Mouse (Mus musculus) limb, embryonic 14.5 days (tissue): ENCODE measurements at regions not wholly inside any gene's neighbourhood (a gene's known extent, or its start where the extent isn't known, plus 50 kb on each side); places are given as distances from the start of the nearest gene placed in this dataset.

Experiments used
- ATAC-seq: fragments of 200-750 bp; cut with Nextera tagmentation; 2 replicates; pipeline ENCODE4 v1.8.0; 2017; ENCODE audit warnings: low read depth, moderate number of reproducible peaks, moderate TSS enrichment; ENCODE audit not compliant: low FRiP score
- DNase-seq: peaks from one replicate; pipeline ENCODE4 v3.0.0-alpha.2; 2015; ENCODE audit warnings: low spot score
- H3K27ac ChIP-seq: fragments of 300-500 bp; sonication (generic); replicated peaks from 2 replicates; pipeline ENCODE4 v1.5.1; 2014; ENCODE audit warnings: low read depth, mild to moderate bottlenecking, low read length, moderate library complexity, mixed read lengths
- H3K27me3 ChIP-seq: fragments of 300-500 bp; sonication (generic); 2 replicates; pipeline ENCODE4 v1.6.1; 2014; ENCODE audit warnings: low read length, mixed read lengths; ENCODE audit not compliant: control insufficient read depth, insufficient read depth
- H3K36me3 ChIP-seq: fragments of 300-500 bp; sonication (generic); 2 replicates; pipeline ENCODE4 v1.6.1; 2014; ENCODE audit warnings: mild to moderate bottlenecking, low read length, moderate library complexity, mixed read lengths; ENCODE audit not compliant: control insufficient read depth, insufficient read depth
- H3K4me1 ChIP-seq: fragments of 300-500 bp; sonication (generic); 2 replicates; pipeline ENCODE4 v1.6.1; 2014; ENCODE audit warnings: antibody characterized with exemption, low read length, mixed read lengths; ENCODE audit not compliant: control insufficient read depth, insufficient read depth
- H3K4me2 ChIP-seq: fragments of 300-500 bp; sonication (generic); replicated peaks from 2 replicates; pipeline ENCODE4 v1.6.1; 2014; ENCODE audit warnings: low read depth, mild to moderate bottlenecking, low read length, moderate library complexity; ENCODE audit not compliant: severe bottlenecking
- H3K4me3 ChIP-seq: fragments of 300-500 bp; sonication (generic); replicated peaks from 2 replicates; pipeline ENCODE4 v1.5.1; 2014; ENCODE audit warnings: low read length
- H3K9ac ChIP-seq: fragments of 300-500 bp; sonication (generic); 2 replicates; pipeline ENCODE4 v1.6.1; 2014; ENCODE audit warnings: mild to moderate bottlenecking, low read depth, low read length, moderate library complexity; ENCODE audit not compliant: severe bottlenecking
- H3K9me3 ChIP-seq: fragments of 300-500 bp; sonication (generic); 2 replicates; pipeline ENCODE4 v1.6.1; 2016; ENCODE audit warnings: low read length; ENCODE audit not compliant: control insufficient read depth
- POLR2A ChIP-seq: fragments of 200-500 bp; IDR thresholded peaks from 2 replicates; pipeline ENCODE4 v1.8.0; 2012; ENCODE audit warnings: inconsistent platforms, mild to moderate bottlenecking, moderate library complexity, borderline replicate concordance; ENCODE audit not compliant: insufficient read depth, insufficient read length; ENCODE audit errors: extremely low read depth
- WGBS: fragments of 180-500 bp; shearing (Covaris S2); extraction: QIAGEN DNeasy Blood & Tissue Kit; methylation state at CpG from one replicate; pipeline ENCODE4 v1.1.7; 2014; 5-methylcytosine and 5-hydroxymethylcytosine counted together

- no peak overlapping the region for H3K4me2 ChIP-seq
- TF ChIP-seq POLR2A: no peak
- H3K4me1 ChIP-seq: no peaks in the 10 kb centered on the region
- 49% methylated on average over 4 of the region's 4 CpGs for WGBS
- H3K9ac ChIP-seq: no peak overlapping the region
- H3K36me3 ChIP-seq: no peaks in the 10 kb centered on the region
- H3K27ac ChIP-seq: no peak overlapping the region
- DNase-seq: no peak
- H3K9me3 ChIP-seq: no peaks in the 10 kb centered on the region; the same call in 1 of the 2 replicates
- no peak overlapping the region for H3K4me3 ChIP-seq
- no peak for ATAC-seq
- no peaks in the 10 kb centered on the region for H3K27me3 ChIP-seq
Measured at GRCm38 (mm10) chr9:115656994-115657713, 252.1 kb upstream of the Gadl1 start.

- Histone ChIP-seq H3K27me3 (no peaks in the 10 kb centered on the region), H3K4me3 (no peak overlapping the region), H3K4me1 (no peaks in the 10 kb centered on the region), H3K4me2 (no peak overlapping the region), H3K36me3 (no peaks in the 10 kb centered on the region), H3K9me3 (no peaks in the 10 kb centered on the region), H3K9ac (no peak overlapping the region), H3K27ac (no peak overlapping the region)
- ATAC-seq (no peak), DNase-seq (no peak)
- 90% methylated on average over 5 of the region's 5 CpGs for WGBS
- TF ChIP-seq POLR2A: no peak
Measured at GRCm38 (mm10) chr9:115658477-115658876, 250.8 kb upstream of the Gadl1 start.

GRCm38 (mm10) chr9:115660371-115660770 lies 248.9 kb upstream of the Gadl1 start:
- no peak for ATAC-seq
- Histone ChIP-seq H3K4me1 (no peaks in the 10 kb centered on the region), H3K27ac (no peak overlapping the region), H3K27me3 (no peaks in the 10 kb centered on the region), H3K9me3 (no peaks in the 10 kb centered on the region), H3K4me2 (no peak overlapping the region), H3K36me3 (no peaks in the 10 kb centered on the region), H3K9ac (no peak overlapping the region), H3K4me3 (no peak overlapping the region)
- no peak for DNase-seq
- 83% methylated on average over 1 of the region's 1 CpGs for WGBS
- no peak for TF ChIP-seq POLR2A

GRCm38 (mm10) chr9:115661834-115662425 lies 247.3 kb upstream of the Gadl1 start:
- no peak overlapping the region for H3K4me3 ChIP-seq
- no peak for TF ChIP-seq POLR2A
- no peaks in the 10 kb centered on the region for H3K9me3 ChIP-seq
- H3K36me3 ChIP-seq: no peaks in the 10 kb centered on the region
- H3K9ac ChIP-seq: no peak overlapping the region
- H3K27me3 ChIP-seq: no peaks in the 10 kb centered on the region
- no peaks in the 10 kb centered on the region for H3K4me1 ChIP-seq
- ATAC-seq: no peak
- 59% methylated on average over 5 of the region's 5 CpGs for WGBS
- H3K27ac ChIP-seq: no peak overlapping the region
- no peak for DNase-seq
- H3K4me2 ChIP-seq: no peak overlapping the region

GRCm38 (mm10) chr9:115665337-115666004 lies 243.8 kb upstream of the Gadl1 start:
- H3K9me3 ChIP-seq: no peaks in the 10 kb centered on the region
- WGBS: 56% methylated on average over 5 of the region's 5 CpGs
- no peaks in the 10 kb centered on the region for H3K27me3 ChIP-seq
- no peaks in the 10 kb centered on the region for H3K4me1 ChIP-seq
- DNase-seq (no peak), ATAC-seq (no peak)
- H3K36me3 ChIP-seq: no peaks in the 10 kb centered on the region
- H3K4me3 ChIP-seq: no peak overlapping the region
- no peak for TF ChIP-seq POLR2A
- no peak overlapping the region for H3K9ac ChIP-seq
- no peak overlapping the region for H3K4me2 ChIP-seq
- no peak overlapping the region for H3K27ac ChIP-seq
